Comparison of ENCODE assay signal across 18 mouse cellular contexts in genomic region chr2:83768311-83769047, GRCm38 (mm10). TPM values are rescaled to one million over a fixed set of nuclear protein-coding genes. Genes with fewer than 3 reads are reported as not detected.
"Had no signal": no experiment of that assay in that cellular context is flagged by ENCODE, and none has a peak within 500 bp of the region (broad histone marks: within the 10 kb centered on the region; RNA-seq: fewer than 3 reads in every experiment).

No protein-coding gene starts in this region.

- H3K27me3 ChIP-seq: liver, embryonic 12.5 days; megakaryocyte, embryonic 14.5 days; midbrain, embryonic 13.5 days; neural tube, embryonic 12.5 days; stomach, embryonic 15.5 days had no signal

- H3K27ac ChIP-seq: liver, embryonic 12.5 days; liver, embryonic 14.5 days; midbrain, embryonic 10.5 days; midbrain, embryonic 13.5 days; neural tube, embryonic 12.5 days; stomach, embryonic 15.5 days; stomach, postnatal 0 days had no signal

- ATAC-seq: liver, embryonic 12.5 days; midbrain, embryonic 13.5 days; midbrain, embryonic 16.5 days had no signal

- H3K9ac ChIP-seq: liver, embryonic 12.5 days; liver, embryonic 14.5 days; lung, embryonic 14.5 days; midbrain, embryonic 13.5 days; neural tube, embryonic 12.5 days; stomach, embryonic 15.5 days had no signal

- DNase-seq: lung, adult 18-20 months; lung, embryonic 14.5 days; lung, postnatal 10 days; lung, postnatal 4 days; right cerebral cortex, postnatal 14 days; thymus, postnatal 14 days; thymus, postnatal 36 days had no signal

- H3K4me1 ChIP-seq: midbrain, embryonic 10.5 days; midbrain, embryonic 13.5 days; neural tube, embryonic 12.5 days; stomach, embryonic 15.5 days had no signal

- H3K4me2 ChIP-seq: liver, embryonic 12.5 days; lung, embryonic 14.5 days; midbrain, embryonic 13.5 days; neural tube, embryonic 12.5 days; stomach, embryonic 15.5 days had no signal

- H3K9me3 ChIP-seq: liver, embryonic 12.5 days; megakaryocyte, embryonic 14.5 days; midbrain, embryonic 10.5 days; midbrain, embryonic 13.5 days; neural tube, embryonic 12.5 days; stomach, embryonic 15.5 days had no signal

- H3K4me3 ChIP-seq: liver, embryonic 12.5 days; megakaryocyte, embryonic 14.5 days; midbrain, embryonic 10.5 days; midbrain, embryonic 13.5 days; neural tube, embryonic 12.5 days; stomach, embryonic 15.5 days had no signal

RNA-seq across cellular contexts. Expression of gene Fam171b, which starts 44.0 kb away (rescaled TPM):
- total RNA-seq: monocyte, adult 5-6 weeks; neutrophil, adult 5-6 weeks had no signal
